Mouse (Mus musculus) heart, adult 9 months (tissue): ENCODE data around the gene Itprid2.

Experiments used
- DNase-seq, 2 experiments: peaks; one replicate each; pipeline ENCODE4 v3.0.0; 2022; ENCODE audit warnings: low spot score in 2 of 2

Gene Itprid2

GRCm38 (mm10) chr2:79634528-79635400, at the start of gene Itprid2:
Gene Itprid2 (plus strand): TSS chr2:79635352.
- peak; percentile 93 to 96 for DNase-seq

GRCm38 (mm10) chr2:79596177-79596576, 39.0 kb upstream of the Itprid2 start:
- no peak for DNase-seq

GRCm38 (mm10) chr2:79597090-79597489, 38.1 kb upstream of the Itprid2 start:
- DNase-seq, result peak; percentile 12 to 29

- DNase-seq, result peak in 1 of 2 experiments; percentile 8
Observed at GRCm38 (mm10) chr2:79601109-79601508, 34.0 kb upstream of the Itprid2 start.

- peak; percentile 44 to 59 for DNase-seq
Observed at GRCm38 (mm10) chr2:79601691-79602116, 33.4 kb upstream of the Itprid2 start.

GRCm38 (mm10) chr2:79602306-79602705, 32.8 kb upstream of the Itprid2 start:
- DNase-seq, result no peak

- no peak for DNase-seq
Observed at GRCm38 (mm10) chr2:79603363-79603762, 31.8 kb upstream of the Itprid2 start.

GRCm38 (mm10) chr2:79606033-79606432, 29.1 kb upstream of the Itprid2 start:
- no peak for DNase-seq

GRCm38 (mm10) chr2:79607181-79607580, 28.0 kb upstream of the Itprid2 start:
- no peak for DNase-seq

- DNase-seq, result no peak
Observed at GRCm38 (mm10) chr2:79608301-79609074, 26.7 kb upstream of the Itprid2 start.

GRCm38 (mm10) chr2:79610894-79611293, 24.3 kb upstream of the Itprid2 start:
- DNase-seq, result no peak

GRCm38 (mm10) chr2:79618145-79618544, 17.0 kb upstream of the Itprid2 start:
- DNase-seq, result no peak

GRCm38 (mm10) chr2:79618614-79619568, 16.3 kb upstream of the Itprid2 start:
- DNase-seq, result no peak

GRCm38 (mm10) chr2:79623256-79623655, 11.9 kb upstream of the Itprid2 start:
- no peak for DNase-seq

- DNase-seq, result no peak
Observed at GRCm38 (mm10) chr2:79627624-79628023, 7.5 kb upstream of the Itprid2 start.

GRCm38 (mm10) chr2:79630231-79630630, 4.9 kb upstream of the Itprid2 start:
- no peak for DNase-seq

GRCm38 (mm10) chr2:79635426-79636291, 507 bp downstream of the Itprid2 start:
- DNase-seq, result peak; percentile 75 to 81

- DNase-seq, result no peak
Observed at GRCm38 (mm10) chr2:79638924-79639323, 3.8 kb downstream of the Itprid2 start.

GRCm38 (mm10) chr2:79646237-79646688, 11.1 kb downstream of the Itprid2 start:
- DNase-seq, result peak; percentile 32 to 65

- DNase-seq, result no peak
Observed at GRCm38 (mm10) chr2:79647094-79647493, 11.9 kb downstream of the Itprid2 start.
